Mouse (Mus musculus) megakaryocyte progenitor cell, adult 5-6 weeks (primary cell): ENCODE measurements around the gene Stat3. TPM values are rescaled to one million over a fixed set of nuclear protein-coding genes. Genes with fewer than 3 reads are reported as not detected.

ENCODE experiments used
- ATAC-seq: replicated peaks from 2 replicates; pipeline ENCODE4 v1.8.0; 2016; ENCODE audit warnings: mild to moderate bottlenecking, moderate TSS enrichment, inconsistent platforms; ENCODE audit not compliant: poor library complexity
- total RNA-seq, 2 experiments: library from RNA; stranded (forward) in 1 of 2; stranded (reverse) in 1 of 2; fragments of 157-497, 149-512 nt in 1 of 2; fragments of 200-1000 nt in 1 of 2; gene quantifications; 2 replicates each; pipeline versions ENCODE4 v1.2.3 to v1.2.4; 2015 to 2017

The Stat3 gene
- total RNA-seq, 2 experiments from 2014 or later: 38.6 to 85.3 TPM

GRCm38 (mm10) chr11:100964901-100965542, 25.7 kb upstream of the Stat3 start:
- no peak for ATAC-seq

- ATAC-seq: no peak
These were observed 24.8 kb upstream of the Stat3 start for GRCm38 (mm10) chr11:100964180-100964579.

DNA sequence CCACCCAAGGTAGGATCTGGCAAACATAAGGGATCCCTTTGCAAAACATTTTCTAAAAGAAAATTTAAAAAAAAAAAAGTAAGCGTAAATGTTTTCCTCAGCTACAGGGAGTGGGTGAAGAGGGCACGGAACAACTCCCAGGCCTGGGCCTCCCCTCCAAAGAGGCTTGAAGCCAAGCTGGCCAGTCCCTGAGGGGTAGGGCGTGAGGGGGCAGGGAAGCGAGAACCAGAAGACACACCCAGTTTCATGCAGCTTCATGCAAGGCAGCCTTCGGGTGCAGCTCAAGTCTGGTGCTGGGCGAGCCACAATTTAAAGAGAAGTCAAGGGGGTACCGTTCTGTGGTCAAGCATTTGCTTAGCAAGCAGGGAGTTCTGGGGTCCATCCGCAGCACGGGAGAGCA, 24.3 kb upstream of the Stat3 start:
- ATAC-seq: no peak

DNA sequence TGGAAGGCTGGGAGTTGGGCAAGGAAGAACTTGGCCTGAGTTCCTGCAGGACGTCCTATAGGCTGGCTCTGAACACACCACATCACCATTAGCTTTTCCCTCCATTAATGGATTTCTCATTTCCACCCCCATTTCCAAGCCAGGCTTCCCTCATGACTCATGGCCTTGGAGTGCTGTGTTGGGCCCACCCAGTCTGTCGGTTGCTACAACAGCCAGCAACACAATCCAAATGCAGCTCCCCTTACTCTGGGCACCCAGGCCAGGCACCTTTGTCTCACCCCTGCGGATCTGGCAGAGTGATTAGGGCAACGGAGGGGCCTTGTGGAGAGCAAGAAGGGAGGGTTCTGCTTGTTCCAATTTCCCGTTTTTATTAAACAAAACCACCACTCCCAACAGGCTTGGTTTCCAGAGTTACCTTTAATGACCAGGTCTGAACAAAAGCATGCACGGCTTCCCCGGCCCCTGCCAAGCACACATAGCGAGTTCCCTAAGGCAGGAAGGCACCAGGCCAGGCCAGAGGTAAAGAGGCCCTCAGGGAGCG, 23.1 kb upstream of the Stat3 start:
- ATAC-seq: no peak

- peak; percentile 71 for ATAC-seq
These were observed 21.2 kb upstream of the Stat3 start for GRCm38 (mm10) chr11:100960540-100960939.

DNA sequence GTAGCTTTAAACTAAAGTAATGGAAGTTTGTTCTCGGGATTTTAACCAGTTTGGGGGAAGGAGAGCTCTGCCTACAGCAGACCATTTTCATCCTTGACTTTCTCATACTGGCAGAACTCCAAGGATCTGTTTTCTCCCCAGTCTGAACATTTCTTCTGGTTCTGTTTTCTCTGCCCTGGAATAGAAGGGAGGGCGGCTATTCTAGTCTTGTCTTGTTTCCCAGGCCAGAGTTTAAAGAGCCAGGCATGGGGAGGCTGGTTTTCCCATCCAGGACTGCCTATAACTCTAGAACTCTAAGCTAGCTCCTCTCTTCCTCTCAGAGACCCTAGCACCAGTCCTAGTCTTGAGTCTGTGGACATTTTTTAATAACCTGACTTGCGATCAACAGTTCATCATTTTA, 20.5 kb upstream of the Stat3 start:
- no peak for ATAC-seq

- ATAC-seq: peak; percentile 59; the same call in 1 of the 2 replicates
These were observed 20.1 kb upstream of the Stat3 start for GRCm38 (mm10) chr11:100959464-100959810.

DNA sequence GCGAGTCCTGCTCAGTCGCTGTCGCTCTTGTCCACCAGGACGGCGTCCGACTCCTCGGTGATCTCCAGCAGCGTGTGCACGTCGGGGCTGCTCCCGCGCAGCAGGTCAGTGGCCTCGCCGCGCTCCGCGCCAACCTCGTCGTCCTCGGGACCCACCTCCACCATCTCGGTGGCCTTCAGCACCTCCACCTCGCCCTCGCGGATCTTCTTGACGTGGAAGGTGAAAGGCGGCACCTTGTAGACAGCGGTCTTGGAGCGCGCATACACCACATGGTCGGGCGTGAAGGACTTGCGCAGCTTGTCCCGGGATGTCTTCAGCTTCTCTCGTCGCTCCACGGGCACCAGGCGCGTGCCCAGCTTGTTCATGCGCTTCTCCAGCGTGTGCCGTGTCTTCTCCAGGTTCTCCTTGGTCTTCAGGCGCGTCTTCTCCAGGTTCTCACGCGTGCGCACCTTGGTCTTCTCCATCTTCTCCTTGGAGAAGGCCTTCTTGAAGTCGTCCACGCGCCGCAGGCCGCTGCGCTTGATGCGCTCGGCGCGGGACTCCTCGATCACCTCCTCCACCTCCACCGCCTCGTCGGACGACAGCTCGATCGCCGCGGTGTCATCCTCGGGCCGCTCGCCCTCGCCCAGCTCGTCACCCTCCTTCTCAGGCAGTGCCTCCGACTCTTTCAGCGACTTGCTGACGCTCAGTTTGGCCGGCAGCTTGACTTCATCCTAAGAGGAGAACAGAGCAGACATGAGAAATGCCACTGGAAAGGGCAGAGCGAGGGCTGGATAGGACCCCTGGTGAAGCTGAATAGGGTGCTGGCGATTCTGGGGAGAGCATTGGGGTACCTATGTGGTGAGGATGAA, 19.5 kb upstream of the Stat3 start:
- ATAC-seq: no peak

GRCm38 (mm10) chr11:100957915-100958469, 18.7 kb upstream of the Stat3 start:
- ATAC-seq: no peak

DNA sequence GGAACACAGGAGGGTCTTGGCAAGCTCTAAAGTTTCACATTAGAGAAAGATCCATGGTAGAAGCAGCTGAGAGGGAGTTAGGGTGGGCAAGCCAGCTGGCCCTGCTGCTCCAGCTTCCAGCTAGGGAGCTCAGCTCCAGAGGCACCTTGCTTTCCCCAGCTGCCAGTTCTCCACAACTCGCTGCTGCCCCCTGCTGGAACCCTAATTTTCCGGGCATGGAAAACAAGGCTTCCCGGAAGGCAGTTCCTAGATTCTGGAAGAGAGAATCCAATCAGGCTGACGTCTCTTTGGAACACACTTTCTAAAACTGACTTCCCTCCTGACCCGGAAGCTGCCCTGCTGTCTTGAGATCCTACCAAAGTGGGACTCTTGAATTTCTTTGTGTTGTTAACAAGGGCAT, 17.9 kb upstream of the Stat3 start:
- peak; percentile 55; the same call in 1 of the 2 replicates for ATAC-seq

DNA sequence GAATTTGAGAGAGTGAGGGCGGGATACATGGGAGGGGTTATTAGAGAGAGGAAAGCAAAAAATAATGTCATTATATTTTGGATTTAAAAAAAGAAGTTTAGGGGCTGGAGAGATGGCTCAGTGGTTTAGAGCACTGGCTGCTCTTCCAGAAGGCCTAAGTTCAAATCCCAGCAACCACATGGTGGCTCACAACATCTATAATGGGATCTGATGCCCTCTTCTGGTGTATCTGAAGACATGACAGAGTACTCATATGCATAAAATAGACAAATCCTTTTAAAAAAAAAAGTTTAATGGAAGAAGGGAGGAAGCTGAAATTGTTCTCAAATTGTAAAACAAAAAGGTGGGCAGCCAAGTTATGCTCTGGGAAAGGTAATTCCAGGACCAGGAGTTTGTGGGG, 10.2 kb upstream of the Stat3 start:
- no peak for ATAC-seq

- no peak for ATAC-seq
These were observed 9.0 kb upstream of the Stat3 start for GRCm38 (mm10) chr11:100948317-100948716.

- ATAC-seq: peak; percentile 62
These were observed 8.2 kb upstream of the Stat3 start for GRCm38 (mm10) chr11:100947548-100947947.

DNA sequence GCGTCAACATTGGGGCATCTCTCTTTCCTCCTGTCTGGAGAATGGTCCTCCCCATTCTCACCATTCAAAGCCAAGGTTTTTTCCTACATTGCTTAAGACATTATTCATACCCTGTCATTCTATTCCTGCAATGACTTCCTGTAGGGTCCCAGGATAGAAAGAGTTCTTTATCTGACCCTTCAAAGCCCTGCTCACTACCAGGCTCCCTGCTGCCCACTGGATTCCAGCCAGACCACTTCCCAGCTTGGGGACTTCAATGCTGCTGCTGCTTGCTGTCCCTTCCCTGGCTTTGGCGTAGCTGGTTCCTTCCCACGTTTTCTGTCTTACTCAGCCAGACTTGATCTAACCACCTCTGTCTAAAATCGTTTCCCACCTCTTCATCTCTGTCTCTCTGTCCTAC, 7.5 kb upstream of the Stat3 start:
- ATAC-seq: no peak

GRCm38 (mm10) chr11:100942388-100942787, 3.0 kb upstream of the Stat3 start:
- no peak for ATAC-seq

DNA sequence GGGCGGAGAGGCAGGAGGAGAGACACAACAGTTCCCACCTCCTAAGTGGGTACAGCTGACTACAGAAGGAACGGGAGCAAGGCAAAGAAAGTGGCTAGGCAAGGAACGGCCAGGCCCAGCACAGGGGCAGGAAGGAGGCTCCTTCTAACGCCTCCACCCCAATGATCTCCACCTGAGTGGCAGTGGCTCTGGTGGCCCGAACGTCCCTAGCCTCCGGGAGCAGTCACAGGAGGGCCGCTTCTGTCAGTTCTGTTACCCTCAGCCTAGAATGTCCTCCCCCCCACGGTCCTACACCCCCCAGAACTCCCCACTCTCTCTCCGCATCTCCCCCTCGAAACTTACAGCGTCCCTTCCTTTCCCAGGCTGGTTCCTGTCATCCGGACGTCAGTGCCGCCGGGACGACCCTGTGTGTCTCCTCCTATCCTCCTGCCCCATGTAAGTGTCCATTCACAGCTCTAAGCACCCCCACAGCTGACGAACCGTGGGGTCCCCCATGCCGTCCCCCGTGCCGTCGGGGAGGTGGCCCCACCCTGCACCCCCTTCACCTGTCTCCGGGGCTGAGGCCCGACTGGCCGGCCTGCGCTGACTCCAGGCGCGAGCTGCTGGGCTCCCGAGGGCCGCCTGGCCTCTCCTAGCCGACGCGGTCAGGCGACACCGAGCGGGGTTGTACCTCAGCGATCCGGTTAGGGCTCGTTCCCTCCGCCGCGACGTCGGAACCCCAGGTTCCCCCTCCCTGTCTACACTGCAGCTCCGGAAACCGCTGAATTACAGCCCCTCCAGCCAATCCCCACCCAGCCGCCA, 429 bp downstream of the Stat3 start:
- ATAC-seq: no peak

DNA sequence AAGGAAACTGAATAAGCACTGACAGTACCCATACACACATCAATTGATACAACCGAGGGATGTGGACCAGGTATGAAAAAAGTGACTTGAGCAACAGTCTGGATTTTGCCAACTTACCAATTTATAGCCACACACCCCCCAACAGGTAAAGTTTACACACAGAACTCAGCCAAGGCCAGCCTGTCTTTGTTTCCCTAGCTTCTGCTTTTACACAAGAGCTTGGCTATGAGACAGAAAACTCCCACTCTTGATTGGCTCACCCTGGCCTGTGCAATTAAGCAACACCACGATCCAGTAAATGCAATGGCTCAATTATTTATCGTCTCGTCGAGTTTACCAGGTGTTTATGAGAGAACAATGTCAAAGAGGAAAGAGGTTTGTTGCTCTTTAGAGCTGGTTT, 1.2 kb downstream of the Stat3 start:
- 0 out of 2 replicates have a peak, but pooled peaks have one; percentile 11 for ATAC-seq

- no peak for ATAC-seq
These were observed 2.0 kb downstream of the Stat3 start for GRCm38 (mm10) chr11:100937295-100937694.

DNA sequence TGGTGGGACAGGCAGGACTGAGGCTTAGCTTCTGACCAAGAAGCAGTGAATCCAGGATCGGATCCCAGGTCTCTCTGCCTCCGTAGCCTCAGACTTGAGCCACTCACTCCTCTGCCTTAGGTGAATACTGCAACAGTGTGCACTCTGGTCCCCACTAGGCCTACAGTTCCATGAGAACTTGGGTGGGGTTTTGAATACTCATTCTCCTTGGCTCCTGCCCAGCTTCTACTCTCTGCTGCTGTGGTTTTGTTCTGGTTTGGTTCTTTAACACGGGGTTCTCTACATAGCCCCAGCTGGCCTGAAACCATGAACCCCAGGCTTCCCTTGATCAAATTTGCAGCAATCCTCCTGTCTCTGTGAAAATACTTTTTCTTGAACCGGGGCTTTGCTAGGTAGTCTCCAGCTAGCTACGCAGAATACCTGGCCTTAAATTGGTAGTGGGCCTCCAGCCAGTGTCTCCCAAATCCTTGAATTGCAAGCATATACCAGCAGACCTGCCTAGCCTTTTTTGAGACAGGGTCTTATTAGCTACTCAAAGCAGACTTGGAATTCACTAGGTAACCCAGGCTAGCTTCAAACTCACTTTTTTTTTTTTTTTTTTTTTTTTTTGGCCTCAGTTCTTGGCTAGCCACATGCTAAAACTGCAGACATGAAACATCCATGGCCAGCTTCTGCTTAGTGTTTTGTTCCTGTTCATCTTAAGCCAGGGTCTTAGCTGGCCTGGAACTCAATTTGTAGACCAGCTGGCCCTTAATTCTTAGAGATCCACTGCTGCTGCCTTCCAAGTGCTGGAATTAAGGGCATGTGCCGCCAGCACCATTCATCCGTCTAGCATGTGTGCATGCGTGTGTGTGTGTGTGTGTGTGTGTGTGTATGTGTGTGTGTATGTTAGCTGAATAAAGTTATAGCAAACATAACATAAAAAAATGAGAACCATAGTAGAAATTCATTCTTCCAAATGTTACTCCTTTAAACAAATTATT, 3.7 kb downstream of the Stat3 start:
- ATAC-seq: peak; percentile 28
